12 mouse cellular contexts compared by ENCODE assay signal in the genomic region with DNA sequence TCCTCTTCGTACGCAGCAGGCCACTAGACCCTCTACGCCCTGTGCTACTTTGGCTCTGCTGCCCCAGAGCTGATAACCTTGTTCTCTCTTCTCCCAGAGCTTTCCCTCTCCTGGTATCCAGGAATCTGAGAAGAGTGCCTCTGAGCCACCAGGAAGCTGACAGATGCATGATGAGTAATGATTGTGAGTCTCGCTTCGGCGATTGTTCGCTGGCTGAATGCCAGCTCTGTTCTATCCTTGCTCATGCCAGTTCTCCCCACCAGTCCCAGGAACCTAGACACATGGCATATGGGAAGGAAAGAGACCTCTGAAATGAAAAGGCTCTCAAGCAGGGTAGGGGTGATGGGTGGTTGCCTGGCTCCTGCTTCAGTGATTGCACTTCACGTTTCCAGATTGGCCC. TPM values are rescaled to one million over a fixed set of nuclear protein-coding genes. Genes with fewer than 3 reads are reported as not detected.
A peak's percentile ranks its signal among the peaks of the same experiment; 100 is the strongest.
DNase-seq lines count a peak whose midpoint lies in the region; ATAC-seq and TF ChIP-seq lines count a peak whose summit lies in the region.
"Had no signal": no experiment of that assay in that cellular context is flagged by ENCODE, and none has a peak within 500 bp of the region (broad histone marks: within the 10 kb centered on the region; RNA-seq: fewer than 3 reads in every experiment).

No protein-coding gene starts in this region.

- H3K4me1 ChIP-seq in midbrain, postnatal 0 days (ENCODE audit: insufficient read depth, low read length): no peaks in the 10 kb centered on the region
- no peaks in the 10 kb centered on the region for H3K4me1 ChIP-seq in midbrain, embryonic 13.5 days (replicated peaks)
- no peaks in the 10 kb centered on the region for H3K4me1 ChIP-seq in thymus, adult 2 months (replicated peaks; ENCODE audit: control insufficient read depth, insufficient read depth, low read length)

- 78% methylated on average over 8 of the region's 8 CpGs for WGBS in midbrain, postnatal 0 days
- 91% methylated on average over 8 of the region's 8 CpGs for WGBS in midbrain, embryonic 13.5 days
- 91% methylated on average over 8 of the region's 8 CpGs for WGBS in thymus, adult 2 months

- TF ChIP-seq CTCF in midbrain, postnatal 0 days (IDR thresholded peaks at IDR 0.05): no peak
- TF ChIP-seq CTCF in thymus, adult 2 months (IDR thresholded peaks at IDR 0.05; ENCODE audit: borderline replicate concordance, control insufficient read depth, extremely low read depth, insufficient read depth, low read length, poor library complexity): no peak

- no peak overlapping the region for H3K9ac ChIP-seq in midbrain, postnatal 0 days (replicated peaks; ENCODE audit: low read length, poor library complexity, severe bottlenecking)
- no peak overlapping the region for H3K9ac ChIP-seq in midbrain, embryonic 13.5 days (replicated peaks)

- H3K27me3 ChIP-seq in midbrain, postnatal 0 days (ENCODE audit: insufficient read depth, low read length): no peaks in the 10 kb centered on the region
- no peaks in the 10 kb centered on the region for H3K27me3 ChIP-seq in midbrain, embryonic 13.5 days
- no peaks in the 10 kb centered on the region for H3K27me3 ChIP-seq in thymus, adult 2 months (ENCODE audit: control insufficient read depth, insufficient read depth, low read length)

- H3K27ac ChIP-seq in midbrain, postnatal 0 days (ENCODE audit: low read depth, low read length): no peak overlapping the region
- no peak overlapping the region for H3K27ac ChIP-seq in midbrain, embryonic 13.5 days
- H3K27ac ChIP-seq in thymus, adult 2 months (ENCODE audit: control insufficient read depth, insufficient read depth, low read length): no peak overlapping the region

- DNase-seq in frontal cortex, postnatal 14 days (ENCODE audit: low spot score in 2 of 2): no peak
- peak; percentile 71 for DNase-seq in midbrain, postnatal 0 days (ENCODE audit: low spot score)
- peak; percentile 51 for DNase-seq in layer of hippocampus, adult 9-10 months (ENCODE audit: low spot score)
- no peak for DNase-seq in c-Kit-positive CD71-positive TER-119-positive erythroid progenitor cells, embryonic 14.5 days (ENCODE audit: low spot score)
- DNase-seq in thymus, adult 2 months: no peak
- DNase-seq: heart, postnatal 36 days; lung, postnatal 4 days had no signal

- H3K9me3 ChIP-seq in midbrain, postnatal 0 days (ENCODE audit: low read length): no peaks in the 10 kb centered on the region
- H3K9me3 ChIP-seq in midbrain, embryonic 13.5 days: 0 out of 2 replicates have a peak, but pooled peaks cover 5% of the 10 kb centered on the region

- no peak overlapping the region for H3K4me3 ChIP-seq in midbrain, postnatal 0 days (ENCODE audit: low read depth, low read length)
- no peak overlapping the region for H3K4me3 ChIP-seq in midbrain, embryonic 13.5 days (replicated peaks)
- H3K4me3 ChIP-seq in thymus, adult 2 months (ENCODE audit: control insufficient read depth, insufficient read depth, low read length): no peak overlapping the region

- no peak for TF ChIP-seq POLR2A in thymus, adult 2 months (IDR thresholded peaks at IDR 0.05; ENCODE audit: control insufficient read depth, extremely low read depth, insufficient read depth, low read length, poor library complexity)

- no peaks in the 10 kb centered on the region for H3K36me3 ChIP-seq in midbrain, postnatal 0 days (ENCODE audit: insufficient read depth, low read length)
- H3K36me3 ChIP-seq in midbrain, embryonic 13.5 days: no peaks in the 10 kb centered on the region
- H3K36me3 ChIP-seq in thymus, adult 2 months (ENCODE audit: control insufficient read depth, insufficient read depth, low read length): no peaks in the 10 kb centered on the region

- peak; percentile 44; the same call in 1 of the 2 replicates for ATAC-seq in frontal cortex, adult (ENCODE audit: low TSS enrichment)
- no peak for ATAC-seq in midbrain, postnatal 0 days (ENCODE audit: low FRiP score)
- ATAC-seq in midbrain, embryonic 13.5 days: no peak
- ATAC-seq in inflammation-experienced regulatory T-cells, adult 6 months: no peak

- H3K4me2 ChIP-seq in midbrain, postnatal 0 days (ENCODE audit: low read depth, low read length, poor library complexity, severe bottlenecking): no peak overlapping the region
- H3K4me2 ChIP-seq in midbrain, embryonic 13.5 days (replicated peaks): no peak overlapping the region

RNA-seq across cellular contexts. Expression of gene Avpr1b, which starts 12.2 kb away (rescaled TPM):
- total RNA-seq in midbrain, postnatal 0 days (2014; rRNA removed): not detected in 2 replicates
- polyA plus RNA-seq in midbrain, postnatal 0 days (2015; fragmentation: Nextera tagmentation; extraction: Ambion mirVana): not detected in 2 replicates
- not detected in 2 replicates for polyA plus RNA-seq in midbrain, embryonic 13.5 days (2015; fragmentation: Nextera tagmentation; extraction: Ambion mirVana)
- polyA plus RNA-seq in thymus, adult 2 months (2012; rRNA removed): 0.04 TPM in 1 of 2 replicates, not detected in the other
- polyA plus RNA-seq in inflammation-experienced regulatory T-cells, adult 6 months (2017; shearing (Covaris generic)): not detected
- total RNA-seq: heart, postnatal 36 days had no signal
- polyA plus RNA-seq: neural tube, embryonic 14.5 days; stomach, embryonic 14.5 days had no signal

RNA-seq across cellular contexts. Expression of gene Ctse, which starts 51.3 kb away (rescaled TPM):
- 0.11 TPM in 1 of 2 replicates, not detected in the other for total RNA-seq in midbrain, postnatal 0 days (2014; rRNA removed)
- polyA plus RNA-seq in midbrain, postnatal 0 days (2015; fragmentation: Nextera tagmentation; extraction: Ambion mirVana): 0.09 TPM in 1 of 2 replicates, not detected in the other
- not detected in 2 replicates for polyA plus RNA-seq in midbrain, embryonic 13.5 days (2015; fragmentation: Nextera tagmentation; extraction: Ambion mirVana)
- polyA plus RNA-seq in thymus, adult 2 months (2012; rRNA removed): 6.4 and 6.8 TPM in 2 replicates
- 10 to 100 TPM; 17.6 to 47.6 (median 27.0) TPM for polyA plus RNA-seq in inflammation-experienced regulatory T-cells, adult 6 months (2017; shearing (Covaris generic))
- polyA plus RNA-seq: neural tube, embryonic 14.5 days had no signal

RNA-seq across cellular contexts. Expression of gene Fam72a, which starts 59.1 kb away (rescaled TPM):
- 0.42 and 0.60 TPM in 2 replicates for total RNA-seq in midbrain, postnatal 0 days (2014; rRNA removed)
- polyA plus RNA-seq in midbrain, postnatal 0 days (2015; fragmentation: Nextera tagmentation; extraction: Ambion mirVana): 0.53 and 0.82 TPM in 2 replicates
- polyA plus RNA-seq in midbrain, embryonic 13.5 days (2015; fragmentation: Nextera tagmentation; extraction: Ambion mirVana): 1.8 and 2.1 TPM in 2 replicates
- 1.8 and 1.9 TPM in 2 replicates for polyA plus RNA-seq in thymus, adult 2 months (2012; rRNA removed)
- polyA plus RNA-seq in inflammation-experienced regulatory T-cells, adult 6 months (2017; shearing (Covaris generic)): 1 to 10 TPM in 1 of 3 experiments, under 1 TPM in 2; 0.59 to 1.4 (median 0.66) TPM

RNA-seq across cellular contexts. Expression of gene Srgap2, which starts 59.7 kb away (rescaled TPM):
- 76.1 and 80.6 TPM in 2 replicates for total RNA-seq in midbrain, postnatal 0 days (2014; rRNA removed)
- polyA plus RNA-seq in midbrain, postnatal 0 days (2015; fragmentation: Nextera tagmentation; extraction: Ambion mirVana): 20.5 and 26.9 TPM in 2 replicates
- polyA plus RNA-seq in midbrain, embryonic 13.5 days (2015; fragmentation: Nextera tagmentation; extraction: Ambion mirVana): 16.6 and 18.8 TPM in 2 replicates
- polyA plus RNA-seq in thymus, adult 2 months (2012; rRNA removed): 28.3 and 37.6 TPM in 2 replicates
- 10 to 100 TPM; 27.3 to 33.0 (median 30.0) TPM for polyA plus RNA-seq in inflammation-experienced regulatory T-cells, adult 6 months (2017; shearing (Covaris generic))

Comparison
In these comparisons a context has a peak if more than half of its experiments do, and no peak if none do; other contexts are left out.
1. DNase-seq: peak in midbrain, postnatal 0 days (single experiment) and layer of hippocampus, adult 9-10 months (single experiment); none in frontal cortex, postnatal 14 days (0 of 2), c-Kit-positive CD71-positive TER-119-positive erythroid progenitor cells, embryonic 14.5 days (single experiment) and thymus, adult 2 months (single experiment).